Mouse (Mus musculus) embryonic facial prominence, embryonic 11.5 days (tissue): ENCODE results near the gene Gm49425. TPM values are rescaled to one million over a fixed set of nuclear protein-coding genes. Genes with fewer than 3 reads are reported as not detected.

ENCODE experiments used
- ATAC-seq: fragments of 200-750 bp; cut with Nextera tagmentation; replicated peaks from 2 replicates; pipeline ENCODE4 v1.8.0; 2017; ENCODE audit warnings: low read depth; ENCODE audit not compliant: insufficient number of reproducible peaks, low FRiP score, low TSS enrichment
- DNase-seq: peaks from one replicate; pipeline ENCODE4 v3.0.0-alpha.2; 2015; ENCODE audit warnings: low spot score
- H3K27ac ChIP-seq: fragments of 300-500 bp; sonication (generic); replicated peaks from 2 replicates; pipeline ENCODE4 v1.5.1; 2014; ENCODE audit warnings: mild to moderate bottlenecking, low read depth, low read length, control low read depth
- H3K27me3 ChIP-seq: fragments of 300-500 bp; sonication (generic); 2 replicates; pipeline ENCODE4 v1.6.1; 2014; ENCODE audit warnings: mild to moderate bottlenecking, low read length, moderate library complexity, mixed read lengths; ENCODE audit not compliant: control insufficient read depth, insufficient read depth
- H3K36me3 ChIP-seq: fragments of 300-500 bp; sonication (generic); replicated peaks from 2 replicates; pipeline ENCODE4 v1.6.1; 2014; ENCODE audit warnings: low read depth, mild to moderate bottlenecking, low read length, moderate library complexity, mixed read lengths; ENCODE audit not compliant: control insufficient read depth, insufficient read depth
- H3K4me1 ChIP-seq: fragments of 300-500 bp; sonication (generic); 2 replicates; pipeline ENCODE4 v1.6.1; 2014; ENCODE audit warnings: low read length, mixed read lengths; ENCODE audit not compliant: control insufficient read depth, insufficient read depth
- H3K4me2 ChIP-seq: fragments of 300-500 bp; sonication (generic); 2 replicates; pipeline ENCODE4 v1.6.1; 2014; ENCODE audit warnings: low read depth, mild to moderate bottlenecking, control low read depth, low read length, moderate library complexity
- H3K4me3 ChIP-seq: fragments of 300-500 bp; sonication (generic); 2 replicates; pipeline ENCODE4 v1.5.1; 2014; ENCODE audit warnings: low read depth, low read length, control low read depth
- H3K9ac ChIP-seq: fragments of 300-500 bp; sonication (generic); replicated peaks from 2 replicates; pipeline ENCODE4 v1.6.1; 2014; ENCODE audit warnings: mild to moderate bottlenecking, control low read depth, low read length
- H3K9me3 ChIP-seq: fragments of 300-500 bp; sonication (generic); replicated peaks from 2 replicates; pipeline ENCODE4 v1.6.1; 2016; ENCODE audit warnings: mild to moderate bottlenecking, low read length, inconsistent platforms, mixed read lengths; ENCODE audit not compliant: control insufficient read depth
- WGBS: fragments of 180-500 bp; shearing (Covaris S2); extraction: QIAGEN DNeasy Blood & Tissue Kit; methylation state at CpG from one replicate; pipeline ENCODE4 v1.1.7; 2014; 5-methylcytosine and 5-hydroxymethylcytosine counted together
- polyA plus RNA-seq: library from polyadenylated mRNA; unstranded; fragments of >200 nt; fragmentation: Nextera tagmentation; extraction: Ambion mirVana; gene quantifications from 2 replicates; pipeline ENCODE4 v1.2.1, GENCODE M21; 2014

The Gm49425 gene
- polyA plus RNA-seq, 1 experiment from 2014 or later, result not detected

GRCm38 (mm10) chr15:101538580-101538900, 21.5 kb upstream of the Gm49425 start:
- 64% methylated on average over 4 of the region's 4 CpGs for WGBS

GRCm38 (mm10) chr15:101537864-101538579, 21.0 kb upstream of the Gm49425 start:
- Histone ChIP-seq H3K9me3 (no peaks in the 10 kb centered on the region), H3K4me1 (no peaks in the 10 kb centered on the region), H3K4me2 (no peak overlapping the region), H3K4me3 (no peak overlapping the region), H3K27me3 (no peaks in the 10 kb centered on the region), H3K9ac (no peak overlapping the region), H3K36me3 (no peaks in the 10 kb centered on the region), H3K27ac (no peak overlapping the region)
- DNase-seq (peak; percentile 22), ATAC-seq (no peak)
- WGBS, result 35% methylated on average over 7 of the region's 7 CpGs

More at GRCm38 (mm10) chr15:101538580-101538900, 21.5 kb upstream of the Gm49425 start:
- Histone ChIP-seq H3K27ac (no peak overlapping the region), H3K36me3 (no peaks in the 10 kb centered on the region), H3K4me1 (no peaks in the 10 kb centered on the region), H3K9ac (no peak overlapping the region), H3K27me3 (no peaks in the 10 kb centered on the region), H3K9me3 (no peaks in the 10 kb centered on the region), H3K4me3 (no peak overlapping the region), H3K4me2 (no peak overlapping the region)
- DNase-seq, result no peak
- no peak for ATAC-seq

DNA sequence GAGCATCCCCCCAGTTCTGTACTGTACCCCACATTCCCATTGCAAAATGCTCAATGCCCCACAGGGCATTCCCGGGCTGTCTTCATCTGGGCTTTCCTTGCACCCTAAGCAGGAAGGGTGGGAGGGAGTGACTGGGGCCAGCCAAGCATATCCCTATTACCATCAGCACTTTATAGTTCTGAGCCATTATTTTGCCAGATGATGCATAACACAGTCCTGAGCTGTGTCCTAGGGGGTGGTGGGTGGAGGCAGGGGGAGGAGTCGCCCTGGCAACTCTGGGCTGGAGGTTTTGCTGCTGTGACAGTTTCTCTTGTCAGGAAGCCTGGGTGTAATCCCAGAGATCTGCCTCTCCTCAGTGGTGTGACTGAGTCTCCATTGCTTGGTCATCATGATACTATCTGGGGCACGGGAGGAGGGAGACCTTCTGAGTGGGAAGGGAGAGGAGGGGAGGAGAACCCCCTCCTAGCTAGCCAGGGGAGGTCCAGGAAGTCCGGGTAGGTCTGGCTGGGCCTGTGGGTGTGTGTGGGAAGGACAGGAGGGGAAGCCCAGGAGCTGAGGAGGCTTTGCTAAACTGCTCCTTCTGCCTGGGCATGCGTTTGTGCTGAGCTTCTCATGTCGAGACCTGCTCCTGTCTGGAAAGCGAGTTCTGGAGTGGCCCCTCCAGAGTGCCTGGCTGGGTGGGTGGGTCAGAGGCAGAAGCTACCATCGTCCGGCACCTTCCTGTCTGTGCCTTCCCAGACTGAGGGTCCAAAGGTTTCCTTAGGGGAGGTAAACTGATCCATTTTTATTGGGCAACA, 19.2 kb upstream of the Gm49425 start:
- H3K4me1 ChIP-seq, result no peaks in the 10 kb centered on the region
- no peaks in the 10 kb centered on the region for H3K27me3 ChIP-seq
- H3K4me2 ChIP-seq, result no peak overlapping the region
- no peak overlapping the region for H3K27ac ChIP-seq
- H3K36me3 ChIP-seq, result no peaks in the 10 kb centered on the region
- DNase-seq (no peak), ATAC-seq (no peak; the same call in 1 of the 2 replicates)
- no peak overlapping the region for H3K4me3 ChIP-seq
- H3K9ac ChIP-seq, result no peak overlapping the region
- 66% methylated on average over 9 of the region's 9 CpGs for WGBS
- no peaks in the 10 kb centered on the region for H3K9me3 ChIP-seq

DNA sequence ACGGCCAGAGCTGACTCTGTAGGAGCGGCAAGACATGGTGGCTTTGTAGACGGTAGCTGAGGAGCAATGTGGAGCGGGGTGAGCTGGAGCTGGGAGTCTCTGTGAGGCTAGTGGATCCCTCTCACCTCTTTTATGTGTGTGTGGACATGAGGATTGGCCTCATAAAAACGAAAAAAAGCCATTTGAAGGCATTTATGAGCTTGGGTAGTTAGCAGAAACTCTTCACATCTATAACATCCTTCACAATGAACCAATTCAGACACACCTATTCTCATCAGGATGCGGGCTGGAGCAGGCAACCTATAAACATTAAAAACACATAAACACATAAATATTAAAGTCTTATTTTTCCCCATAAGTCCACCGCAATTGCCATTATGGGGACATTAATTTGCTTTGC, 15.7 kb upstream of the Gm49425 start, which contains the start of gene Krt84:
Gene Krt84 (minus strand): TSS at position 101 of the 400 bp plus-strand sequence.
- DNase-seq, result no peak
- Histone ChIP-seq H3K9me3 (no peaks in the 10 kb centered on the region), H3K4me1 (no peaks in the 10 kb centered on the region), H3K27ac (no peak within 1 kb of the TSS), H3K36me3 (no peaks in the 10 kb centered on the region), H3K27me3 (no peaks in the 10 kb centered on the region), H3K9ac (no peak within 1 kb of the TSS), H3K4me3 (no peak within 1 kb of the TSS), H3K4me2 (no peak within 1 kb of the TSS)
- ATAC-seq, result no peak
- WGBS, result 87% methylated on average over 7 of the region's 7 CpGs

DNA sequence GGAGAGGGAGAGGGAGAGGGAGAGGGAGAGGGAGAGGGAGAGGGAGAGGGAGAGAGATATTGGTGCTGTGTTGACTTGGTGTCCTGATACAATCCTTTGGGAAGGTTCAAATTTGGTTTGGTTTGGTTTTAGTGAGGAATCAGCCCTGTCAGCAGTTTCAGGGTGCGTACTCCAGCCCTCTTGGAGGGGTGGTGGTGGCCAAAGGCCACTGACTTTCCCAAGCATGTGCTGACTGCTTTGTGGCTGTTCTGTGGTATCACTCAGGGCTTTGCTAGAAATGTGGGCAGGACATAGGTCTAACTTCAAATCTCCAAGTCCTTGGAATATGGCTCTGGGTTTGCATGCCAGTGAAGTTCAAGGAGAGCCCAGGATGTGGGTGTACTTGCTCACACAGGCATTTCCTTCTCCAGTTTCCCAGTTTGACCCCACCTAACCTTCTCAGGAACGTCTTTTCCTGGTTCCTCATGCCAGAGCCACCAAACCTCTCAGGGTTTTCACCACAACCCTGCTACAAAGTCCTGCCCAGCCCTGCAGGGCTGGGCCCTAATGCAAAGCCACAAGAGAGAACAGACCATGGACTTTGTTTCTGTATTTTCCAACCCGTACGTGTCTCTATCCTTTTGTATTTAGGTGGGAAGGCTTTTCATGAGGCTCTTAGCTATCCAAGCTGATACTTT, 5.6 kb upstream of the Gm49425 start:
- DNase-seq, result no peak
- Histone ChIP-seq H3K36me3 (no peaks in the 10 kb centered on the region), H3K9ac (no peak overlapping the region), H3K27me3 (no peaks in the 10 kb centered on the region), H3K4me3 (no peak overlapping the region), H3K4me2 (no peak overlapping the region), H3K4me1 (no peaks in the 10 kb centered on the region), H3K27ac (no peak overlapping the region), H3K9me3 (no peaks in the 10 kb centered on the region)
- ATAC-seq, result no peak
- 68% methylated on average over 4 of the region's 4 CpGs for WGBS

DNA sequence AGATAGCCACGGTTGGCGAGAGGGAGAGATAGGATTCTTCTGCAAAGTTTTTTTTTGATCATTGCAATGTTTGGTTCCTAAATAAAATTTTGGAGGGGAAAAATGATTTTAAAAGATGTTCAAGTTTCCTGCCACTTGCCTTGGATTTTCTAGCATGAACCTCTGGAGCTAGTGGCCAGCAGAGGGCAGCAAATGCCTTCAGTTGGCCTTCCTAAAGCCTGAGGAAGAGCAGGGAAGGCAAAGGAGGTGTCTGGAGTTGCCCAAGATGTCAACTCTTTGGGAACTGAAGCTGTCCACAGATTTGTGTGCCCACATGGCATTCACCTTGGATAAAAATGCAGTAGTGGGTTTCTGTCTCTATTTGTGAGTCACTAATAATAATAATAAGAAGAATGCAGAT, 2.7 kb upstream of the Gm49425 start:
- DNase-seq (peak; percentile 88), ATAC-seq (no peak)
- no peaks in the 10 kb centered on the region for H3K9me3 ChIP-seq
- H3K9ac ChIP-seq, result no peak overlapping the region
- H3K27ac ChIP-seq, result no peak overlapping the region
- no peak overlapping the region for H3K4me3 ChIP-seq
- WGBS, result 7% methylated on average over 2 of the region's 2 CpGs
- no peaks in the 10 kb centered on the region for H3K36me3 ChIP-seq
- no peaks in the 10 kb centered on the region for H3K27me3 ChIP-seq
- no peak overlapping the region for H3K4me2 ChIP-seq
- no peaks in the 10 kb centered on the region for H3K4me1 ChIP-seq

DNA sequence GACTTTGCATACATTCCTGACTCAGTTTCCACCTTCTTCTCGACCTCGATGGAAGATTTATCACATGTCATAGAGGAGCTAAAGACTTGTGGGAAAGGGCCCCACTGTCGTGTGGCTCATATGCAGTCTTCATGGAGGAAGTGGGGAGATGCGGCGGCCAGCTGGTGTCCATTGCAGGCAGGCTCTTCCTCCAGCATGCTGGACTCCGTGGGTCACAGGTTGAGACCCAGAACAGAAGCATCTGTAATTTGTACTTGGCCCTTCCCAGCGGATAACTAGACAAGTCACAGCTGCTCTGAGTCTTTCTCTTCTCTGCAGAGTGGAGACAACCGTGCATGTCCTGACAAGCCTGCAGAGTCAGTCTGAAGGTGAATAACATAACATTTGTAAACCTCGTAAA, 8.8 kb downstream of the Gm49425 start:
- DNase-seq (peak; percentile 8), ATAC-seq (no peak)
- Histone ChIP-seq H3K4me1 (no peaks in the 10 kb centered on the region), H3K9ac (no peak overlapping the region), H3K9me3 (no peaks in the 10 kb centered on the region), H3K4me3 (no peak overlapping the region), H3K36me3 (no peaks in the 10 kb centered on the region), H3K4me2 (no peak overlapping the region), H3K27ac (no peak overlapping the region), H3K27me3 (no peaks in the 10 kb centered on the region)
- 77% methylated on average over 9 of the region's 9 CpGs for WGBS
